Mouse (Mus musculus): ENCODE measurements around the gene Cyp4f15. TPM values are rescaled to one million over a fixed set of nuclear protein-coding genes. Genes with fewer than 3 reads are reported as not detected.
"Not testable (repeated sequence)": the region's sequence is repeated elsewhere in the genome, so short reads cannot be mapped to it uniquely, and the experiment has no call there.

Gene Cyp4f15
- total and polyA plus RNA-seq, 3 experiments: not detected

- not testable (repeated sequence) for DNase-seq (ENCODE audit: low read depth, low spot score); H3K36me3 ChIP-seq (ENCODE audit: control insufficient read depth in 1 of 2, insufficient read depth in 2 of 2, low read length in 2 of 2); H3K4me3 ChIP-seq (ENCODE audit: control insufficient read depth in 1 of 2, insufficient read depth in 1 of 2, low read depth in 2 of 2, low read length in 2 of 2); H3K79me2 ChIP-seq (ENCODE audit: control insufficient read depth, insufficient read depth, low read length, poor library complexity); H3K27me3 ChIP-seq (ENCODE audit: control insufficient read depth in 1 of 2, insufficient read depth in 2 of 2, low read length in 2 of 2); H3K27ac ChIP-seq (ENCODE audit: control insufficient read depth, low read depth, low read length); H3K4me1 ChIP-seq (ENCODE audit: control insufficient read depth in 1 of 2, insufficient read depth in 2 of 2, low read length in 2 of 2); H3K9me3 ChIP-seq (replicated peaks; ENCODE audit: insufficient read depth, low read length); H3K9ac ChIP-seq (ENCODE audit: control insufficient read depth, low read depth, low read length, poor library complexity, severe bottlenecking)
Observed at GRCm38 (mm10) chr17:32726360-32726759, 40.9 kb downstream of the Cyp4f15 start.

- no peaks in the 10 kb centered on the region for H3K79me2 ChIP-seq (ENCODE audit: control insufficient read depth, insufficient read depth, low read length, poor library complexity)
- no peaks in the 10 kb centered on the region for H3K27me3 ChIP-seq (ENCODE audit: control insufficient read depth in 1 of 2, insufficient read depth in 2 of 2, low read length in 2 of 2)
- no peaks in the 10 kb centered on the region for H3K9me3 ChIP-seq (replicated peaks; ENCODE audit: insufficient read depth, low read length)
- peak; percentile 41 for DNase-seq (ENCODE audit: low read depth, low spot score)
- H3K9ac ChIP-seq (ENCODE audit: control insufficient read depth, low read depth, low read length, poor library complexity, severe bottlenecking): no peak overlapping the region
- H3K27ac ChIP-seq (ENCODE audit: control insufficient read depth, low read depth, low read length): no peak overlapping the region
- no peaks in the 10 kb centered on the region for H3K36me3 ChIP-seq (ENCODE audit: control insufficient read depth in 1 of 2, insufficient read depth in 2 of 2, low read length in 2 of 2)
- no peak for TF ChIP-seq MAX (IDR thresholded peaks at IDR 0.05; ENCODE audit: low read length)
- TF ChIP-seq SMC3 (IDR thresholded peaks at IDR 0.05; ENCODE audit: low read depth, low read length): peak; percentile 56
- peak; percentile 28 to 60 (median 40); a peak in 4 of 6 replicates for TF ChIP-seq CTCF (IDR thresholded peaks at IDR 0.05 in 2 of 3, conservative IDR thresholded peaks at IDR 0.05 in 1 of 3; ENCODE audit: control insufficient read depth in 1 of 3, insufficient read depth in 1 of 3, low read depth in 2 of 3, low read length in 3 of 3, poor library complexity in 1 of 3, severe bottlenecking in 1 of 3)
- TF ChIP-seq RAD21 (IDR thresholded peaks at IDR 0.05; ENCODE audit: low read depth, low read length): peak; percentile 66
- TF ChIP-seq ZC3H11A (IDR thresholded peaks at IDR 0.05; ENCODE audit: low read depth, low read length): peak; percentile 62
- H3K4me1 ChIP-seq (ENCODE audit: control insufficient read depth in 1 of 2, insufficient read depth in 2 of 2, low read length in 2 of 2): no peaks in the 10 kb centered on the region
- no peak overlapping the region for H3K4me3 ChIP-seq (ENCODE audit: control insufficient read depth in 1 of 2, insufficient read depth in 1 of 2, low read depth in 2 of 2, low read length in 2 of 2)
Observed at GRCm38 (mm10) chr17:32729029-32729428, 43.6 kb downstream of the Cyp4f15 start.

- no peaks in the 10 kb centered on the region for H3K36me3 ChIP-seq (ENCODE audit: control insufficient read depth in 1 of 2, insufficient read depth in 2 of 2, low read length in 2 of 2)
- no peak overlapping the region for H3K4me3 ChIP-seq (ENCODE audit: control insufficient read depth in 1 of 2, insufficient read depth in 1 of 2, low read depth in 2 of 2, low read length in 2 of 2)
- H3K79me2 ChIP-seq (ENCODE audit: control insufficient read depth, insufficient read depth, low read length, poor library complexity): no peaks in the 10 kb centered on the region
- no peak for DNase-seq (ENCODE audit: low read depth, low spot score)
- no peaks in the 10 kb centered on the region for H3K9me3 ChIP-seq (replicated peaks; ENCODE audit: insufficient read depth, low read length)
- TF ChIP-seq USF2 (IDR thresholded peaks at IDR 0.05; ENCODE audit: borderline replicate concordance in 1 of 2, insufficient read depth in 1 of 2, low read depth in 1 of 2, low read length in 2 of 2) (no peak), E2F4 (IDR thresholded peaks at IDR 0.05; ENCODE audit: borderline replicate concordance, low read depth, low read length) (no peak), POLR2AphosphoS5 (IDR thresholded peaks at IDR 0.05; ENCODE audit: borderline replicate concordance, low read depth, low read length) (no peak), JUND (IDR thresholded peaks at IDR 0.05; ENCODE audit: low read depth, low read length) (no peak), MYC (IDR thresholded peaks at IDR 0.05; ENCODE audit: low read depth, low read length) (no peak), TCF12 (IDR thresholded peaks at IDR 0.05; ENCODE audit: low read depth, low read length) (no peak), SMC3 (IDR thresholded peaks at IDR 0.05; ENCODE audit: low read depth, low read length) (no peak), HCFC1 (IDR thresholded peaks at IDR 0.05; ENCODE audit: low read depth, low read length) (no peak), MXI1 (IDR thresholded peaks at IDR 0.05; ENCODE audit: low read depth, low read length) (no peak)
- peaks cover 0 to 2% of the 10 kb centered on the region in 2 experiments; a peak in 3 of 4 replicates for H3K27me3 ChIP-seq (ENCODE audit: control insufficient read depth in 1 of 2, insufficient read depth in 2 of 2, low read length in 2 of 2)
- no peak overlapping the region for H3K27ac ChIP-seq (ENCODE audit: control insufficient read depth, low read depth, low read length)
- no peaks in the 10 kb centered on the region for H3K4me1 ChIP-seq (ENCODE audit: control insufficient read depth in 1 of 2, insufficient read depth in 2 of 2, low read length in 2 of 2)
- H3K9ac ChIP-seq (ENCODE audit: control insufficient read depth, low read depth, low read length, poor library complexity, severe bottlenecking): no peak overlapping the region
Observed at GRCm38 (mm10) chr17:32738406-32738805, 53.0 kb downstream of the Cyp4f15 start.
